Mouse (Mus musculus): ENCODE results near the gene Cyth2.

DNA sequence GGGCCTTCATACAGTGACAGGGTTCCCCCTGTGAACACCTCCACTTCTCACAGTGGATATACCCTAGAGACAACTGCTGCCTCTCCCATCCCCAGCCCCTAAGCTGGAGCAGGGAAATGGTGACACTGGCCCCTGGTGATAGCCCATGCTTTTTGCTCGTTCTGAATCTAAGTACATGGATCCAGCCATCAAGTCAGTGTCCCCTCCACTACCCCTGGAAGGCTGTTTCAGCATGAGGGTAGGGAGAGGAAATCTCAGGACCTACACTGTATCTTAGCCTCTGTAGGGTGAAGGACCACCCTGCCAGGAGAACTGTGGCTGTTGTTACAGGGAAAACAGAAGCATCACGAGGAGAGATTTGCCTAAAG is 1.6 kb upstream of the Cyth2 start:
- TF ChIP-seq CTCF (IDR thresholded peaks at IDR 0.05; ENCODE audit: low read depth, low read length) (no peak), POLR2A (IDR thresholded peaks at IDR 0.05; ENCODE audit: borderline replicate concordance, low read depth, low read length) (no peak)
